Mouse (Mus musculus) lung, postnatal 25 days (tissue): ENCODE results near the gene Eef1b2.

ENCODE experiments used
- DNase-seq: peaks from one replicate; pipeline ENCODE4 v3.0.0; 2022; ENCODE audit warnings: low spot score

Gene Eef1b2

GRCm38 (mm10) chr1:63192306-63193065 lies 15.9 kb downstream of the Eef1b2 start:
- no peak for DNase-seq

- no peak for DNase-seq
These were observed 19.4 kb downstream of the Eef1b2 start for GRCm38 (mm10) chr1:63195848-63196512.

DNA sequence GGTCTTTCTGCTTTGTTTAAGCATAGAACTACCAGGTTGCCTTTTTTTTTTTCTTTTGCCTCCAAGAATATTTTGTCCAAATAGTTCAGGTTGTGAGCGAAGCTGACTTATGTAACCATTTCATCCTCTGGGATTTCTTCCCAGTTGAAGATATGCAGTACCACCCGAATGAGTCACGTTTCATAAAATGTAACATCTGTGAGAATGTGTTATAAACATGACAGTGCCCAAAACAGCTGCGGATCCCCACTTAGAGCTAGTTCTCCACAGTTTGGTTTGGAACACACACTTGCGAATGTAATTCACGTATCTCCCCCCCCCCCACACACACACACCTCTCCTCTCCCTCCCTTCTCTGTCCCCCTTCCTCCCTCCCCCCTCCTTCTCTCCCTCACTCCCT lies 22.8 kb downstream of the Eef1b2 start:
- DNase-seq = no peak

DNA sequence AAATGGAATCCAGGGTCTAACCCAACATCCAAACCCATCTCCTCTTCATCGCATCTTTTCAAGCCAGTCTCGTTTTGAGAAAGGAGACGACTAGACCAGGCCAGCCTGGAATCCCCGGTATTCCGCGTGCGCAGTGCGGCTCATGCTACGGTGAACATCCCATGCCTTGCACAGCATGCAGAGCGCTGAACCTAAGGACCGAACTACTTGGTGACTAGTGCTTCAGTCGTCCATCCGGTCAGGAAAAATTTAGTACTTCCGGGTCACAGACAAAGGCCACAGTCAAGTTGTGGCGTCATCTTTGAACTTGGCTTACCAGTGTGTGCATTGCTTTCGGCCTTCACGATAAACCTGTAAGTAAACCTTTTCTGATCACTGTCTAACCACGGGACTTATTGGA lies 23.7 kb downstream of the Eef1b2 start:
- DNase-seq = no peak

GRCm38 (mm10) chr1:63201672-63202071 lies 25.0 kb downstream of the Eef1b2 start:
- DNase-seq = no peak

GRCm38 (mm10) chr1:63203471-63203870 lies 26.8 kb downstream of the Eef1b2 start:
- DNase-seq = no peak

DNA sequence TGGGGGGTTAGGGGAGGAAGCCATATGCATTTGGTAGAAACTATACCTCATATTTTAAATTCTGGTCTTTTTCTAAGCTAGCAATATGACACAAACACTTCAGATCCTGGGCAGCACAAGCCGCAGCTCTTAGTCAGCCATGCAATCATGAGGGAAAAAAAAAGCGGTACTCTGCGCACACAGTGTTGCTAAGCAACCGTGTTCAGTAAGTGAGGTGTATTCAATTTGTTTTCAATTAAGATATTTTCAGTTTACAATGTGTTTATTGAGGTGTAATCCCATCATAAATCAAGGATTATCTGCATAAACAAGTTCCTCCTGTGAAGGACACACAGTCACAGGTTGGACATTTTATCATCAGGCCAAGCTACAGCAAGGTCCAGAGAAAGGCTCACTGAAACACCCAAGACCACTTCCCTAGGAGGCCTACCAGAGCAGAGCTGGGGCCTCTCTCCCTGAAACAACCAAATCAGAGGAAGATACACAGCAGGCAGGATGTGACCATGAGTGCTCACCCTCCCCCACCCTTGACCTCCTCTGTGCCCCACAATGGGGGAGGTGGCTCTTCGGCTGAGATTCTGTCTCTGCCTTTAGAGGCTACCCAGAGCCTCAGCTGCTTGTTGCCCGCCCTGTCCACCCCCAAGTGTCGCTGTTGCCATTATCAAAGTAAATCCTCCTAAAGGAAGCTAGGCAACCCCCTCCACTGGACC lies 27.5 kb downstream of the Eef1b2 start:
- DNase-seq = no peak

DNA sequence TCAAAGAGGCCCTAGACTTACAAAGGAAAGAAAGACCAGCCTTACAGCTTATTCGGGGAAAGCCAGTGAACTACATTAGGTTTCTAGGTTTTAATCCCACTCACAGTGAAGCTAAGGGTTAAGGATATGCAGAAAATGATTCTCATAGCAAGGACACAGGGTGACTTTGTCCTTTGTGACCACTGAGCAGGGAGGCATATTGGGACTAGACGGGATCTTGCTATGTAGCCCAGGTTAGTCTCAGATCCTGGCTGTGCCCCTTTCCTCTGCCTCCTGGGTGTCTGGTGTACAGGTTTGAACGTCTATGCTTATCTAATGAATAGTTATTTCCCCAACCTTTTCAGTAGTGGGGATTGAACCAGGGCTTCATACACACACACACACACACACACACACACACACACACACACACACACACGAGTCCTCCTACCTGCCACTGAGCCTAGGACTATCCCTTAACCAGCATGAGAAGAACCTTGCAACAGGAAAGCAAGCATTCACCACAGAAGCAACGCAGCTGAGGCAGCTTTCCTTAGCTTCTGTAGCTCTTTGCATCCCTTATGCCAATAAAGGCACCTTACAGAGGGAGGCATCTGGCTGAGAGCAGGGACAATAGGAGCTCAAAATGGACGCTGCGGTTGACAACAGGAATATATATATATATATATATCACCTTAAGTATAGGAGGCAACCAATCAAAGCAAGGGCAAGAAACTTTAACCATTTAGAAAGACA lies 28.2 kb downstream of the Eef1b2 start:
- no peak for DNase-seq

GRCm38 (mm10) chr1:63207607-63208006 lies 31.0 kb downstream of the Eef1b2 start:
- DNase-seq = no peak

DNA sequence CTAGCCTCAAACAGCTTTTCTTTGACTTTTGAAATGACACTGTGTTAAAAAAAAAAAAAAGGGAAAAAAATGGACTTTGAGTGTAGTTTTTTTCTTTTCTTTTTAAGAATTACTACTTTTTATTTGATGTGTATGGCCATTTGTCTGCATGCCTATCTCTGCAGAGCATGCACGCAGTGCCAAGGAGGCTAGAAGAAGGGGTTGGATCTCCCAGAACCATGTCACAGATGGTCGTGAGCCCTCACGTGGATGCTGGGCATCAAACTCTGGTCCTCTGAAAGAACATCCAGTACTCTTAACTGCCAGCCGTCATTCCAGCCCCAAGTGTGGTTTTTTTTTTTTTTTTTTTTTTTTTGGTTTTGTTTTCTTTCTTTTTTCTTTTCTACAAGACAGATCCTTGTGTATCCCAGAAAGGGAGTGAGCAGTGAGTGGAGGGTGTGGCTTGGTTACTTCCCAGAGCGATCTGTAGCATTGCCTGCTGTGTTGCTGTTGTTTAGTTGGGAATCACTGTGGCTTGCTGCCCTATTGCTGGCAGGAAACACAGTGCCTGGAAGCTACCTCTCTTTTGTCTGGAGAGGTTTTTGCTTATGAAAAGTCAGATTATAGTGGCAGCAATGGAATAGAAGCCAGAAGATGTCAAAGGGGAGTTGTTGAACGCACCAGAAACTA lies 33.4 kb downstream of the Eef1b2 start:
- DNase-seq = no peak

- no peak for DNase-seq
These were observed 37.0 kb downstream of the Eef1b2 start for GRCm38 (mm10) chr1:63213478-63214270.

GRCm38 (mm10) chr1:63214271-63214558 lies 37.6 kb downstream of the Eef1b2 start, which contains the start of gene Gpr1:
Gene Gpr1 (minus strand): TSS chr1:63214543.
- no peak for DNase-seq

- no peak for DNase-seq
These were observed 38.0 kb downstream of the Eef1b2 start for GRCm38 (mm10) chr1:63214631-63215030.

GRCm38 (mm10) chr1:63219277-63219676 lies 42.7 kb downstream of the Eef1b2 start:
- DNase-seq = no peak

DNA sequence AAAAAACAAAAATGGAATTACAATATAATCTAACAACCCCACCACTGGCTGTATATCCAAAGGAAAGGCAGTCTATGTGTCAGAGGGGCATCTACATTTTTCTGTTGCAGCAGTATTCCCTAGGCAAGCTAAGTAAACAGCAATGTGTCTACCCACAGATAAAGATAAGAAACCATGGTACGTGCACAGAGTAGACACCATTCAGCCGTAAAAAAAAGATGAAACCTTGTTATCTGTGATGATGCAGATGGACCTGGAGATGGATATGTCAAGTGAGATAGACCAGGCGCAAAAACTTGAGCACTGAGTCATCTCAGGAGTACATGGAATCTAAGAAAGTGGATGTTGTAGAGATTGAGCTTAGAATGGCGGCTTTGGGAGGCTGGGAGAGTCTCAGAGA lies 48.4 kb downstream of the Eef1b2 start:
- no peak for DNase-seq

DNA sequence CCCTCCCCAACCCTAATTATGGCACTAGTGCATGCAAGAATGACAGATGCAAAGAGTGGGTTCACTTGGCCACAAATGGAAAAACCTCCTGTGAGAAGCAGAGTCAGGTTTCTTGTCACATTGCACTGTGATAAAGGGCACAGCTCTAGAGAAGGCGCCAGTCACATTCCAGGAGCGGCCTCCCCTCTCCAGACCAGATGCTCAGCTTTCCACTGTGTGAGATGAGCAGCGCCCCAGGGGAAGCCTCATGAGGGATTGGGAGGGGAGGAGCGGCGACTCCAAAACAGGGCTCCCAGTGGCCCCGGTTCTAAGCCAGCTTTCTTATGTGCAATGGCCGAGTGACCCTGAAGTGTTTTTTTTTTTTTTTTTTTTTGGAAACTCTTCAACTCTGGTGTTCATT lies 49.3 kb downstream of the Eef1b2 start:
- DNase-seq = no peak

GRCm38 (mm10) chr1:63227241-63227640 lies 50.6 kb downstream of the Eef1b2 start:
- no peak for DNase-seq
